Mouse (Mus musculus) heart, adult 11 months (tissue): ENCODE measurements around the gene Abca17.

Experiments used
- DNase-seq: peaks from one replicate; pipeline ENCODE4 v3.0.0; 2022

Abca17 gene

GRCm38 (mm10) chr17:24236479-24236878, 114.4 kb downstream of the Abca17 start:
- DNase-seq, result no peak

GRCm38 (mm10) chr17:24227941-24228340, 122.9 kb downstream of the Abca17 start:
- peak; percentile 85 for DNase-seq

GRCm38 (mm10) chr17:24226721-24227120, 124.1 kb downstream of the Abca17 start:
- DNase-seq, result no peak

- DNase-seq, result no peak
These were observed 125.0 kb downstream of the Abca17 start for GRCm38 (mm10) chr17:24225851-24226250.

GRCm38 (mm10) chr17:24224741-24225140, 126.1 kb downstream of the Abca17 start:
- DNase-seq, result no peak

- DNase-seq, result no peak
These were observed 127.4 kb downstream of the Abca17 start for GRCm38 (mm10) chr17:24223513-24223912.

GRCm38 (mm10) chr17:24222653-24223052, 128.2 kb downstream of the Abca17 start:
- no peak for DNase-seq

GRCm38 (mm10) chr17:24220435-24221411, 130.1 kb downstream of the Abca17 start, which contains the start of gene Tedc2:
Tedc2 (minus strand) TSS chr17:24220851.
- DNase-seq, result peak; percentile 99

- DNase-seq, result no peak
These were observed 134.0 kb downstream of the Abca17 start for GRCm38 (mm10) chr17:24216836-24217235.
